Mouse (Mus musculus) CH12.LX (cell line): Measurements from ENCODE around the gene Ist1. TPM values are rescaled to one million over a fixed set of nuclear protein-coding genes. Genes with fewer than 3 reads are reported as not detected.

Experiments
- DNase-seq: peaks from one replicate; pipeline ENCODE4 v3.0.0-alpha.2; 2013; ENCODE audit errors: extremely low read depth
- H3K27ac ChIP-seq: 2 replicates; pipeline ENCODE4 v1.5.1; 2012; ENCODE audit warnings: low read depth, mild to moderate bottlenecking, control low read depth, moderate library complexity; ENCODE audit not compliant: insufficient read depth
- H3K27me3 ChIP-seq: replicated peaks from 2 replicates; pipeline ENCODE3; 2012; ENCODE audit warnings: inconsistent platforms
- H3K36me3 ChIP-seq, 2 experiments: replicated peaks in 1 of 2; 2 replicates each; pipeline versions ENCODE3 to v1.6.1; 2012; ENCODE audit warnings: inconsistent platforms in 1 of 2, low read length in 1 of 2, mild to moderate bottlenecking in 1 of 2, mixed read lengths in 1 of 2, moderate library complexity in 1 of 2; ENCODE audit not compliant: control insufficient read depth in 1 of 2, insufficient read depth in 1 of 2
- H3K4me1 ChIP-seq, 2 experiments: 2 replicates each; pipeline ENCODE4 v1.6.1; 2012; ENCODE audit warnings: inconsistent platforms in 1 of 2, moderate library complexity in 1 of 2; ENCODE audit not compliant: insufficient read depth in 2 of 2, control insufficient read depth in 1 of 2
- H3K4me2 ChIP-seq: 2 replicates; pipeline ENCODE4 v1.6.1; 2012; ENCODE audit warnings: low read depth, mild to moderate bottlenecking, control low read depth; ENCODE audit not compliant: poor library complexity, insufficient read depth, severe bottlenecking
- H3K4me3 ChIP-seq, 3 experiments: fragments of 150-350 bp in 1 of 3; sonication (generic) in 1 of 3; replicated peaks in 1 of 3; 2 replicates each; pipeline versions ENCODE3 to v1.5.1; 2011 to 2012; ENCODE audit warnings: low read depth in 2 of 3, low read length in 2 of 3, mild to moderate bottlenecking in 2 of 3, moderate library complexity in 2 of 3, control low read depth in 1 of 3, improper control_type of control experiment in 1 of 3, inconsistent platforms in 1 of 3, mixed read lengths in 1 of 3; ENCODE audit not compliant: poor library complexity in 1 of 3
- H3K79me2 ChIP-seq: replicated peaks from 2 replicates; pipeline ENCODE4 v1.6.1; 2012; ENCODE audit warnings: mild to moderate bottlenecking, moderate library complexity; ENCODE audit not compliant: control insufficient read depth, poor library complexity, insufficient read depth, severe bottlenecking; ENCODE audit errors: extremely low read depth
- H3K9ac ChIP-seq: 2 replicates; pipeline ENCODE4 v1.6.1; 2012; ENCODE audit warnings: low read depth, mild to moderate bottlenecking, control low read depth, moderate library complexity; ENCODE audit not compliant: insufficient read depth
- H3K9me3 ChIP-seq: replicated peaks from 2 replicates; pipeline ENCODE3; 2012; ENCODE audit warnings: low read length, inconsistent platforms, mixed read lengths
- BHLHE40 ChIP-seq: IDR thresholded peaks from 2 replicates; pipeline ENCODE4 v1.6.1; 2011; ENCODE audit warnings: mild to moderate bottlenecking, low read depth, low read length, improper control_type of control experiment
- CHD1 ChIP-seq: IDR thresholded peaks from 2 replicates; pipeline ENCODE4 v1.6.1; 2012; ENCODE audit warnings: low read depth, low read length, improper control_type of control experiment, inconsistent platforms
- E2F4 ChIP-seq: IDR thresholded peaks from 2 replicates; pipeline ENCODE4 v1.6.1; 2011; ENCODE audit warnings: low read depth, low read length, improper control_type of control experiment; ENCODE audit not compliant: insufficient replicate concordance
- EP300 ChIP-seq: IDR thresholded peaks from 2 replicates; pipeline ENCODE4 v1.6.1; 2011; ENCODE audit warnings: low read length, improper control_type of control experiment
- ETS1 ChIP-seq: conservative IDR thresholded peaks from 2 replicates; pipeline ENCODE4 v1.6.1; 2012; ENCODE audit warnings: low read depth, mild to moderate bottlenecking, inconsistent platforms, low read length, improper control_type of control experiment, moderate library complexity
- GABPA ChIP-seq: IDR thresholded peaks from 2 replicates; pipeline ENCODE4 v1.6.1; 2012; ENCODE audit warnings: low read depth, low read length, improper control_type of control experiment, inconsistent platforms; ENCODE audit not compliant: insufficient replicate concordance
- IRF4 ChIP-seq: IDR thresholded peaks from 2 replicates; pipeline ENCODE4 v1.6.1; 2014; ENCODE audit warnings: low read depth, mild to moderate bottlenecking, inconsistent platforms, low read length, improper control_type of control experiment
- JUN ChIP-seq: IDR thresholded peaks from 2 replicates; pipeline ENCODE4 v1.6.1; 2011; ENCODE audit warnings: low read depth, mild to moderate bottlenecking, low read length, improper control_type of control experiment, moderate library complexity; ENCODE audit not compliant: insufficient read depth
- JUND ChIP-seq: conservative IDR thresholded peaks from 2 replicates; pipeline ENCODE4 v1.6.1; 2011; ENCODE audit warnings: low read depth, low read length, improper control_type of control experiment
- KAT2A ChIP-seq: IDR thresholded peaks from 2 replicates; pipeline ENCODE4 v1.6.1; 2012; ENCODE audit warnings: low read length, improper control_type of control experiment, inconsistent platforms; ENCODE audit not compliant: insufficient replicate concordance
- MAX ChIP-seq: IDR thresholded peaks from 2 replicates; pipeline ENCODE4 v1.6.1; 2011; ENCODE audit warnings: low read length, improper control_type of control experiment
- MAZ ChIP-seq: IDR thresholded peaks from 2 replicates; pipeline ENCODE4 v1.6.1; 2012; ENCODE audit warnings: low read depth, mild to moderate bottlenecking, inconsistent platforms, low read length, improper control_type of control experiment, moderate library complexity
- MXI1 ChIP-seq: IDR thresholded peaks from 2 replicates; pipeline ENCODE4 v1.6.1; 2011; ENCODE audit warnings: mild to moderate bottlenecking, low read depth, low read length, improper control_type of control experiment
- MYC ChIP-seq: IDR thresholded peaks from 2 replicates; pipeline ENCODE4 v1.6.1; 2011; ENCODE audit warnings: low read depth, mild to moderate bottlenecking, improper control_type of control experiment, low read length
- POLR2AphosphoS2 ChIP-seq: IDR thresholded peaks from 2 replicates; pipeline ENCODE4 v1.6.1; 2011; ENCODE audit warnings: low read depth, low read length, improper control_type of control experiment
- RAD21 ChIP-seq: IDR thresholded peaks from 2 replicates; pipeline ENCODE4 v1.6.1; 2011; ENCODE audit warnings: low read depth, mild to moderate bottlenecking, low read length, improper control_type of control experiment, moderate library complexity
- SIN3A ChIP-seq: IDR thresholded peaks from 2 replicates; pipeline ENCODE4 v1.6.1; 2012; ENCODE audit warnings: low read length, improper control_type of control experiment, inconsistent platforms
- TBP ChIP-seq: conservative IDR thresholded peaks from 2 replicates; pipeline ENCODE4 v1.6.1; 2011; ENCODE audit warnings: low read depth, low read length, improper control_type of control experiment
- TCF12 ChIP-seq: IDR thresholded peaks from 2 replicates; pipeline ENCODE4 v1.6.1; 2014; ENCODE audit warnings: low read depth, mild to moderate bottlenecking, inconsistent platforms, low read length, improper control_type of control experiment
- USF2 ChIP-seq: conservative IDR thresholded peaks from 2 replicates; pipeline ENCODE4 v1.6.1; 2011; ENCODE audit warnings: low read depth, low read length, improper control_type of control experiment
- ZC3H11A ChIP-seq: IDR thresholded peaks from 2 replicates; pipeline ENCODE4 v1.6.1; 2012; ENCODE audit warnings: low read depth, mild to moderate bottlenecking, inconsistent platforms, low read length, improper control_type of control experiment
- ZKSCAN1 ChIP-seq: IDR thresholded peaks from 2 replicates; pipeline ENCODE4 v1.6.1; 2012; ENCODE audit warnings: low read depth, inconsistent platforms, low read length, improper control_type of control experiment, borderline replicate concordance
- ZMIZ1 ChIP-seq: IDR thresholded peaks from 2 replicates; pipeline ENCODE4 v1.6.1; 2012; ENCODE audit warnings: low read depth, mild to moderate bottlenecking, inconsistent platforms, low read length, improper control_type of control experiment
- ZNF384 ChIP-seq: IDR thresholded peaks from 2 replicates; pipeline ENCODE4 v1.6.1; 2012; ENCODE audit warnings: low read depth, low read length, improper control_type of control experiment, inconsistent platforms
- dilution Hi-C: fragments of 300-500 bp; cut with MboI; formaldehyde crosslinking; loops from 2 replicates; pipeline ENCODE4 v1.14.3; 2020; ENCODE audit warnings: low sequenced_read_pairs; ENCODE audit not compliant: extremely low pct_unique_long_range_greater_than_20kb, extremely low pct_ligation_motif_present
- in situ Hi-C: fragments of 300-500 bp; cut with MboI; formaldehyde crosslinking; loops from 3 replicates; pipeline ENCODE4 v1.14.3; 2019; ENCODE audit warnings: low sequenced_read_pairs, low pct_ligation_motif_present, low pct_unique_long_range_greater_than_20kb, mixed read lengths
- polyA plus RNA-seq: library from polyadenylated mRNA; unstranded; fragments of >175 nt; gene quantifications from 2 replicates; pipeline ENCODE4 v1.2.1, GENCODE M21; 2012; ENCODE audit warnings: low read depth; ENCODE audit not compliant: insufficient read length
- total RNA-seq, 2 experiments: library from RNA; depleted of rRNA; stranded (reverse); fragments of 300-350 nt in 1 of 2; fragments of >200 nt in 1 of 2; gene quantifications; 2 replicates each; pipeline ENCODE4 v1.2.3; 2012 to 2014

Ist1 gene
- total and polyA plus RNA-seq, 3 experiments, result 38.2 to 57.2 (median 53.1) TPM

- Histone ChIP-seq H3K4me1 (no peaks in the 10 kb centered on the region), H3K79me2 (no peaks in the 10 kb centered on the region), H3K27ac (no peak overlapping the region), H3K9ac (no peak overlapping the region), H3K4me2 (no peak overlapping the region), H3K27me3 (no peaks in the 10 kb centered on the region), H3K36me3 (peaks cover 11 to 61% of the 10 kb centered on the region in 2 experiments), H3K9me3 (no peaks in the 10 kb centered on the region), H3K4me3 (no peak overlapping the region)
- dilution Hi-C loops (no loop called here), in situ Hi-C loops (no loop called here)
- DNase-seq, result no peak
- TF ChIP-seq MXI1, result no peak
- no peak for TF ChIP-seq RAD21
- no peak for TF ChIP-seq MAZ
- TF ChIP-seq E2F4, result no peak
- no peak for TF ChIP-seq ZKSCAN1
- TF ChIP-seq ETS1, result no peak
- TF ChIP-seq ZMIZ1, result no peak
- TF ChIP-seq IRF4, result no peak
- TF ChIP-seq BHLHE40, result no peak
- no peak for TF ChIP-seq GABPA
- TF ChIP-seq USF2, result no peak
- no peak for TF ChIP-seq TCF12
- TF ChIP-seq JUN, result no peak
- no peak for TF ChIP-seq MYC
- no peak for TF ChIP-seq CHD1
- TF ChIP-seq ZC3H11A, result no peak
- TF ChIP-seq EP300, result no peak
- no peak for TF ChIP-seq JUND
- no peak for TF ChIP-seq KAT2A
Observed at GRCm38 (mm10) chr8:109712521-109712920, 19.5 kb upstream of the Ist1 start.

- no peak for DNase-seq
- in situ Hi-C loops, result no loop called here
Observed at GRCm38 (mm10) chr8:109707921-109708320, 14.9 kb upstream of the Ist1 start.

More at GRCm38 (mm10) chr8:109707921-109708320, 14.9 kb upstream of the Ist1 start:
- Histone ChIP-seq H3K4me1 (peaks cover 0 to 20% of the 10 kb centered on the region in 2 experiments; a peak in 2 of 4 replicates), H3K4me3 (no peak overlapping the region), H3K9ac (no peak overlapping the region), H3K27me3 (peaks cover 14% of the 10 kb centered on the region), H3K9me3 (no peaks in the 10 kb centered on the region), H3K4me2 (no peak overlapping the region), H3K27ac (no peak overlapping the region), H3K36me3 (peaks cover 2 to 39% of the 10 kb centered on the region in 2 experiments), H3K79me2 (no peaks in the 10 kb centered on the region)
- dilution Hi-C loops, result no loop called here
- TF ChIP-seq SIN3A, result no peak
- TF ChIP-seq MYC, result no peak
- no peak for TF ChIP-seq ZMIZ1
- TF ChIP-seq ZNF384, result no peak
- TF ChIP-seq TBP, result no peak
- no peak for TF ChIP-seq MAX
- TF ChIP-seq JUN, result no peak
- no peak for TF ChIP-seq MAZ
- TF ChIP-seq KAT2A, result no peak
- no peak for TF ChIP-seq POLR2AphosphoS2
